Comparison of ENCODE assay signal across 8 mouse cellular contexts in genomic region chr3:37723662-37724170, GRCm38 (mm10). TPM values are rescaled to one million over a fixed set of nuclear protein-coding genes. Genes with fewer than 3 reads are reported as not detected.
DNase-seq lines count a peak whose midpoint lies in the region; ATAC-seq and TF ChIP-seq lines count a peak whose summit lies in the region.

No protein-coding gene starts in this region.

- TF ChIP-seq CTCF in heart, postnatal 0 days (IDR thresholded peaks at IDR 0.05; ENCODE audit: low read depth), result no peak
- 0 out of 2 replicates have a peak, but pooled peaks have one; percentile 2 for TF ChIP-seq CTCF in midbrain, postnatal 0 days (IDR thresholded peaks at IDR 0.05)

- H3K36me3 ChIP-seq in heart, embryonic 13.5 days, result no peaks in the 10 kb centered on the region
- H3K36me3 ChIP-seq in heart, postnatal 0 days (replicated peaks; ENCODE audit: control insufficient read depth, insufficient read depth, low read length), result no peaks in the 10 kb centered on the region
- H3K36me3 ChIP-seq in midbrain, postnatal 0 days (ENCODE audit: insufficient read depth, low read length), result no peaks in the 10 kb centered on the region

- WGBS in heart, embryonic 13.5 days, result under 1% methylated on average over 17 of the region's 17 CpGs
- WGBS in heart, postnatal 0 days, result 8% methylated on average over 17 of the region's 17 CpGs
- under 1% methylated on average over 16 of the region's 17 CpGs for WGBS in midbrain, postnatal 0 days

- peak overlapping the region; percentile 55 for H3K9ac ChIP-seq in heart, embryonic 13.5 days
- H3K9ac ChIP-seq in heart, postnatal 0 days (replicated peaks; ENCODE audit: low read depth, low read length), result 0 out of 2 replicates have a peak overlapping the region, but pooled peaks have one; percentile 15
- peak overlapping the region; percentile 64 for H3K9ac ChIP-seq in midbrain, postnatal 0 days (replicated peaks; ENCODE audit: low read length, poor library complexity, severe bottlenecking)

- ATAC-seq in heart, embryonic 13.5 days (ENCODE audit: extremely low read depth, insufficient number of reproducible peaks, low FRiP score, low TSS enrichment), result no peak
- ATAC-seq in common myeloid progenitor, adult 5-6 weeks (replicated peaks; ENCODE audit: low read depth, poor library complexity, severe bottlenecking), result peak; percentile 10
- ATAC-seq in heart, postnatal 0 days (ENCODE audit: insufficient read depth, low read depth), result no peak
- peak; percentile 65 for ATAC-seq in midbrain, postnatal 0 days (ENCODE audit: low FRiP score)

- no peak for TF ChIP-seq EP300 in heart, postnatal 0 days (IDR thresholded peaks at IDR 0.05; ENCODE audit: low read depth)

- peaks cover 42% of the 10 kb centered on the region for H3K4me1 ChIP-seq in heart, embryonic 13.5 days
- H3K4me1 ChIP-seq in heart, postnatal 0 days (ENCODE audit: control insufficient read depth, insufficient read depth), result peaks cover 9% of the 10 kb centered on the region
- no peaks in the 10 kb centered on the region for H3K4me1 ChIP-seq in midbrain, postnatal 0 days (ENCODE audit: insufficient read depth, low read length)

- no peak for DNase-seq in heart, adult 18-20 months
- no peak for DNase-seq in heart, postnatal 0 days (ENCODE audit: low spot score)
- peak; percentile 35 to 58 for DNase-seq in left cerebral cortex, postnatal 10 days (ENCODE audit: extremely low spot score in 1 of 2, low spot score in 2 of 2)
- DNase-seq in midbrain, postnatal 0 days (ENCODE audit: low spot score), result peak; percentile 66
- DNase-seq in MN1 (ENCODE audit: low spot score), result no peak
- no peak for DNase-seq in ovary, postnatal 10 days (ENCODE audit: low spot score)

- H3K4me3 ChIP-seq in heart, embryonic 13.5 days, result peak overlapping the region; percentile 50
- H3K4me3 ChIP-seq in heart, postnatal 0 days (ENCODE audit: low read depth, low read length), result peak overlapping the region; percentile 40
- H3K4me3 ChIP-seq in midbrain, postnatal 0 days (ENCODE audit: low read depth, low read length), result peak overlapping the region; percentile 47

- H3K9me3 ChIP-seq in heart, embryonic 13.5 days, result no peaks in the 10 kb centered on the region
- no peaks in the 10 kb centered on the region for H3K9me3 ChIP-seq in heart, postnatal 0 days (replicated peaks; ENCODE audit: control insufficient read depth, low read length)
- H3K9me3 ChIP-seq in midbrain, postnatal 0 days (ENCODE audit: low read length), result no peaks in the 10 kb centered on the region

- no peak overlapping the region for H3K27ac ChIP-seq in heart, embryonic 13.5 days (replicated peaks)
- H3K27ac ChIP-seq in heart, postnatal 0 days (ENCODE audit: low read depth), result no peak overlapping the region
- peak overlapping the region; percentile 74 for H3K27ac ChIP-seq in midbrain, postnatal 0 days (ENCODE audit: low read depth, low read length)

- intact Hi-C loops in left cerebral cortex, postnatal 10 days (cut with DNase I), result no loop called here

- peak overlapping the region; percentile 80 for H3K4me2 ChIP-seq in heart, embryonic 13.5 days
- H3K4me2 ChIP-seq in heart, postnatal 0 days (ENCODE audit: low read depth, low read length), result peak overlapping the region; percentile 68
- H3K4me2 ChIP-seq in midbrain, postnatal 0 days (ENCODE audit: low read depth, low read length, poor library complexity, severe bottlenecking), result peak overlapping the region; percentile 81

- peaks cover 43% of the 10 kb centered on the region for H3K27me3 ChIP-seq in heart, embryonic 13.5 days (replicated peaks)
- H3K27me3 ChIP-seq in heart, postnatal 0 days (ENCODE audit: control insufficient read depth, insufficient read depth, low read length), result no peaks in the 10 kb centered on the region
- H3K27me3 ChIP-seq in midbrain, postnatal 0 days (ENCODE audit: insufficient read depth, low read length), result no peaks in the 10 kb centered on the region

RNA-seq across cellular contexts. Expression of gene Gm5148, which starts 0.6 kb away (rescaled TPM):
- 3.1 and 3.2 TPM in 2 replicates for polyA plus RNA-seq in heart, embryonic 13.5 days (2015; fragmentation: Nextera tagmentation; extraction: Ambion mirVana)
- total RNA-seq in heart, adult 18-20 months (2021), result not detected
- 47.1 and 54.4 TPM in 2 replicates for total RNA-seq in common myeloid progenitor, adult 5-6 weeks (2017)
- not detected in 2 replicates for total RNA-seq in heart, postnatal 0 days (2014; rRNA removed; ENCODE audit: low replicate concordance)
- polyA plus RNA-seq in heart, postnatal 0 days (2015; fragmentation: Nextera tagmentation; extraction: Ambion mirVana), result 1.8 and 2.0 TPM in 2 replicates
- 1 to 10 TPM; 2.1 to 4.1 TPM for total RNA-seq in left cerebral cortex, postnatal 10 days (2021)
- total RNA-seq in midbrain, postnatal 0 days (2014; rRNA removed), result 13.3 and 15.7 TPM in 2 replicates
- 17.5 and 17.8 TPM in 2 replicates for polyA plus RNA-seq in midbrain, postnatal 0 days (2015; fragmentation: Nextera tagmentation; extraction: Ambion mirVana)

Comparison
In these comparisons a context has a peak if more than half of its experiments do, and no peak if none do; other contexts are left out.
1. ATAC-seq: peak in common myeloid progenitor, adult 5-6 weeks (single experiment) and midbrain, postnatal 0 days (single experiment); none in heart, embryonic 13.5 days (single experiment) and heart, postnatal 0 days (single experiment).
2. DNase-seq: peak in left cerebral cortex, postnatal 10 days (2 of 2) and midbrain, postnatal 0 days (single experiment); none in heart, adult 18-20 months (0 of 2), heart, postnatal 0 days (single experiment), MN1 (single experiment) and ovary, postnatal 10 days (single experiment).
3. Peak in every context shown above with its lines, with median percentiles within 50 percentile points of each other: H3K4me2 ChIP-seq, H3K4me3 ChIP-seq and H3K9ac ChIP-seq.